Mouse (Mus musculus) liver, postnatal 0 days (tissue): ENCODE results near the gene Car10.

Experiments
- CTCF ChIP-seq: sonication (generic); IDR thresholded peaks from 2 replicates; pipeline ENCODE4 v1.5.1; 2016; ENCODE audit warnings: antibody characterized with exemption, low read depth
- EP300 ChIP-seq: IDR thresholded peaks from 2 replicates; pipeline ENCODE4 v1.6.1; 2016; ENCODE audit warnings: antibody characterized with exemption, low read depth, mild to moderate bottlenecking

GRCm38 (mm10) chr11:93337756-93338155, 239.9 kb downstream of the Car10 start:
- TF ChIP-seq CTCF = no peak
- no peak for TF ChIP-seq EP300
